8 mouse cellular contexts compared by ENCODE assay signal in genomic region chr7:98537210-98537966, GRCm38 (mm10). TPM values are rescaled to one million over a fixed set of nuclear protein-coding genes. Genes with fewer than 3 reads are reported as not detected.
DNase-seq lines count a peak whose midpoint lies in the region; ATAC-seq and TF ChIP-seq lines count a peak whose summit lies in the region.
"Had no signal": no experiment of that assay in that cellular context is flagged by ENCODE, and none has a peak within 500 bp of the region (broad histone marks: within the 10 kb centered on the region; RNA-seq: fewer than 3 reads in every experiment).

No protein-coding gene starts in this region.

- H3K4me2 ChIP-seq in lung, embryonic 14.5 days: no peak overlapping the region
- H3K4me2 ChIP-seq in heart, embryonic 14.5 days (ENCODE audit: low read length): no peak overlapping the region
- H3K4me2 ChIP-seq in limb, embryonic 11.5 days (ENCODE audit: low read depth, severe bottlenecking): no peak overlapping the region
- H3K4me2 ChIP-seq in stomach, embryonic 15.5 days: no peak overlapping the region

- no peaks in the 10 kb centered on the region for H3K27me3 ChIP-seq in lung, embryonic 14.5 days (ENCODE audit: insufficient read depth, low read length)
- H3K27me3 ChIP-seq in heart, embryonic 14.5 days (ENCODE audit: control insufficient read depth, insufficient read depth, low read length): no peaks in the 10 kb centered on the region
- H3K27me3 ChIP-seq in limb, embryonic 11.5 days (ENCODE audit: control insufficient read depth, insufficient read depth, low read length): no peaks in the 10 kb centered on the region
- H3K27me3 ChIP-seq in stomach, embryonic 15.5 days (replicated peaks): no peaks in the 10 kb centered on the region

- TF ChIP-seq CTCF in lung, embryonic 14.5 days (IDR thresholded peaks at IDR 0.05; ENCODE audit: low read depth): no peak

- no peak overlapping the region for H3K9ac ChIP-seq in lung, embryonic 14.5 days
- H3K9ac ChIP-seq in heart, embryonic 14.5 days (ENCODE audit: low read length): no peak overlapping the region
- H3K9ac ChIP-seq in limb, embryonic 11.5 days (ENCODE audit: low read length): no peak overlapping the region
- no peak overlapping the region for H3K9ac ChIP-seq in stomach, embryonic 15.5 days

- no peaks in the 10 kb centered on the region for H3K9me3 ChIP-seq in lung, embryonic 14.5 days (ENCODE audit: low read depth, low read length)
- H3K9me3 ChIP-seq in heart, embryonic 14.5 days (ENCODE audit: control insufficient read depth, low read length): no peaks in the 10 kb centered on the region
- H3K9me3 ChIP-seq in limb, embryonic 11.5 days (ENCODE audit: control insufficient read depth, low read length): no peaks in the 10 kb centered on the region
- H3K9me3 ChIP-seq in stomach, embryonic 15.5 days: no peaks in the 10 kb centered on the region

- H3K36me3 ChIP-seq in lung, embryonic 14.5 days (ENCODE audit: insufficient read depth): no peaks in the 10 kb centered on the region
- H3K36me3 ChIP-seq in heart, embryonic 14.5 days (ENCODE audit: control insufficient read depth, insufficient read depth, low read length): no peaks in the 10 kb centered on the region
- no peaks in the 10 kb centered on the region for H3K36me3 ChIP-seq in limb, embryonic 11.5 days (ENCODE audit: control insufficient read depth, insufficient read depth, low read length)
- no peaks in the 10 kb centered on the region for H3K36me3 ChIP-seq in stomach, embryonic 15.5 days

- H3K27ac ChIP-seq in lung, embryonic 14.5 days (ENCODE audit: low read depth): peak overlapping the region; percentile 82
- peak overlapping the region; percentile 5 to 64; a peak in 3 of 4 replicates for H3K27ac ChIP-seq in heart, embryonic 14.5 days (replicated peaks in 1 of 2; ENCODE audit: control insufficient read depth in 1 of 2, insufficient read depth in 1 of 2, low read depth in 2 of 2, low read length in 2 of 2)
- no peak overlapping the region for H3K27ac ChIP-seq in limb, embryonic 11.5 days (replicated peaks; ENCODE audit: low read depth, low read length)
- peak overlapping the region; percentile 84 for H3K27ac ChIP-seq in stomach, embryonic 15.5 days

- 31% methylated on average over 10 of the region's 10 CpGs for WGBS in lung, embryonic 14.5 days
- WGBS in heart, embryonic 14.5 days: 50% methylated on average over 10 of the region's 10 CpGs
- 32% methylated on average over 10 of the region's 10 CpGs for whole genome bisulfite sequencing in limb, embryonic 11.5 days
- WGBS in stomach, embryonic 15.5 days: 22% methylated on average over 10 of the region's 10 CpGs

- DNase-seq in lung, embryonic 14.5 days: peak; percentile 74
- no peak for DNase-seq in lung, postnatal 14 days
- peak; percentile 43 for DNase-seq in limb, embryonic 11.5 days (ENCODE audit: low spot score)
- DNase-seq in urinary bladder, adult 18-20 months (ENCODE audit: low spot score in 2 of 2): no peak
- DNase-seq in testis, postnatal 10 days (ENCODE audit: low spot score): no peak
- DNase-seq: cerebellum, adult 11 months had no signal

- ATAC-seq in lung, embryonic 14.5 days (ENCODE audit: insufficient read depth): peak; percentile 64
- no peak; the same call in 1 of the 2 replicates for ATAC-seq in heart, embryonic 14.5 days (ENCODE audit: insufficient number of reproducible peaks, insufficient read depth, low FRiP score, low read depth)
- ATAC-seq in limb, embryonic 11.5 days (ENCODE audit: insufficient number of reproducible peaks, low FRiP score, low TSS enrichment, low read depth): no peak
- ATAC-seq in stomach, embryonic 15.5 days (ENCODE audit: insufficient read depth, low FRiP score, low read depth): peak; percentile 59; the same call in 1 of the 2 replicates

- peaks cover 20% of the 10 kb centered on the region for H3K4me1 ChIP-seq in lung, embryonic 14.5 days (ENCODE audit: insufficient read depth)
- H3K4me1 ChIP-seq in heart, embryonic 14.5 days (ENCODE audit: control insufficient read depth in 2 of 2, insufficient read depth in 2 of 2, low read length in 2 of 2): peaks cover 35% of the 10 kb centered on the region in 2 experiments
- H3K4me1 ChIP-seq in limb, embryonic 11.5 days (ENCODE audit: control insufficient read depth, insufficient read depth, low read length): peaks cover 9% of the 10 kb centered on the region; the same call in 1 of the 2 replicates
- peaks cover 15% of the 10 kb centered on the region for H3K4me1 ChIP-seq in stomach, embryonic 15.5 days

- no peak overlapping the region for H3K4me3 ChIP-seq in lung, embryonic 14.5 days (ENCODE audit: low read depth, low read length)
- no peak overlapping the region for H3K4me3 ChIP-seq in heart, embryonic 14.5 days (ENCODE audit: control insufficient read depth in 1 of 2, insufficient read depth in 1 of 2, low read depth in 1 of 2, low read length in 2 of 2)
- no peak overlapping the region for H3K4me3 ChIP-seq in limb, embryonic 11.5 days (ENCODE audit: low read depth, low read length)
- H3K4me3 ChIP-seq in stomach, embryonic 15.5 days (replicated peaks): no peak overlapping the region

RNA-seq across cellular contexts. Expression of gene Lrrc32, which starts 48.3 kb away (rescaled TPM):
- polyA plus RNA-seq in lung, embryonic 14.5 days (2014; fragmentation: Nextera tagmentation; extraction: Ambion mirVana): 7.2 and 7.3 TPM in 2 replicates
- 6.9 and 8.4 TPM in 2 replicates for polyA plus RNA-seq in heart, embryonic 14.5 days (2014; fragmentation: Nextera tagmentation; extraction: Ambion mirVana)
- polyA plus RNA-seq in limb, embryonic 11.5 days (2014; fragmentation: Nextera tagmentation; extraction: Ambion mirVana): 2.4 and 3.4 TPM in 2 replicates
- polyA plus RNA-seq in stomach, embryonic 15.5 days (2015; fragmentation: Nextera tagmentation; extraction: Ambion mirVana): 9.8 TPM in 2 replicates

Comparison
In these comparisons a context has a peak if more than half of its experiments do, and no peak if none do; other contexts are left out.
1. DNase-seq: peak in lung, embryonic 14.5 days (single experiment) and limb, embryonic 11.5 days (single experiment); none in lung, postnatal 14 days (single experiment), urinary bladder, adult 18-20 months (0 of 2) and testis, postnatal 10 days (single experiment).
2. ATAC-seq: peak in lung, embryonic 14.5 days (single experiment) and stomach, embryonic 15.5 days (single experiment); none in heart, embryonic 14.5 days (single experiment) and limb, embryonic 11.5 days (single experiment).